ENCODE assay signal across 8 mouse cellular contexts in the genomic region with DNA sequence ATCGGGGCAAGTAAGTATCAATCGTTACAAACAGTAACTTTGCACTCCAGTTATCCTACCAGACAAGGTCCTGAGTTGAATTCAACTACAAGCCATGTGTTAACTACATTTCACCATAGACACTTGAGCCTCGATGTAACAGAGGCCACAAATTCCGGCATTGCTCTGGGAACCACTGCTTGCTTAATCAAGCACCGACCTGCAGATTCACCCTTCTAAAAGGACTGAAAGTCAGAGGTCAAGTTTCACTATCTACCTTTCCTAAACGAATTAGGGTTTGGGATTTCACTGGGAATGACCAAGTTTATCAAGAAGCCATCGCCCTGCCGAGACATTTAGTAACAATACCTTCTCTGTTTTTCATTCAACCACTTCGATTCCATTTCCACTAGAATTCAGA. TPM values are rescaled to one million over a fixed set of nuclear protein-coding genes. Genes with fewer than 3 reads are reported as not detected.
A peak's percentile ranks its signal among the peaks of the same experiment; 100 is the strongest.
DNase-seq lines count a peak whose midpoint lies in the region; ATAC-seq lines count a peak whose summit lies in the region.

No protein-coding gene starts in this region.

- no peak for ATAC-seq in heart, embryonic 12.5 days (ENCODE audit: insufficient number of reproducible peaks, low FRiP score)
- no peak for ATAC-seq in hindbrain, embryonic 15.5 days (ENCODE audit: low FRiP score, low read depth)
- ATAC-seq in midbrain, embryonic 15.5 days (replicated peaks), result no peak

- no peaks in the 10 kb centered on the region for H3K27me3 ChIP-seq in heart, embryonic 12.5 days (replicated peaks)
- no peaks in the 10 kb centered on the region for H3K27me3 ChIP-seq in hindbrain, embryonic 15.5 days
- H3K27me3 ChIP-seq in midbrain, embryonic 15.5 days (replicated peaks), result no peaks in the 10 kb centered on the region

- intact Hi-C loops in heart, postnatal 14 days (cut with DNase I), result loop anchor here (2.0 kb wide), 1 partner anchor 38 kb away; no protein-coding TSS in a partner anchor

- H3K27ac ChIP-seq in heart, embryonic 12.5 days (ENCODE audit: poor library complexity, severe bottlenecking), result no peak overlapping the region
- H3K27ac ChIP-seq in brown adipose tissue, adult 24 weeks (replicated peaks; ENCODE audit: low read depth, low read length), result peak overlapping the region; percentile 62
- no peak overlapping the region for H3K27ac ChIP-seq in hindbrain, embryonic 15.5 days (replicated peaks)
- H3K27ac ChIP-seq in midbrain, embryonic 15.5 days, result no peak overlapping the region

- peak overlapping the region; percentile 98 for H3K9ac ChIP-seq in heart, embryonic 12.5 days
- H3K9ac ChIP-seq in hindbrain, embryonic 15.5 days, result peak overlapping the region; percentile 94; the same call in 1 of the 2 replicates
- H3K9ac ChIP-seq in midbrain, embryonic 15.5 days, result 0 out of 2 replicates have a peak overlapping the region, but pooled peaks have one; percentile 93

- no peaks in the 10 kb centered on the region for H3K9me3 ChIP-seq in heart, embryonic 12.5 days (replicated peaks)
- H3K9me3 ChIP-seq in hindbrain, embryonic 15.5 days, result no peaks in the 10 kb centered on the region
- no peaks in the 10 kb centered on the region for H3K9me3 ChIP-seq in midbrain, embryonic 15.5 days

- 42% methylated on average over 9 of the region's 9 CpGs for WGBS in heart, embryonic 12.5 days
- 59% methylated on average over 9 of the region's 9 CpGs for WGBS in hindbrain, embryonic 15.5 days
- 64% methylated on average over 9 of the region's 9 CpGs for WGBS in midbrain, embryonic 15.5 days

- peak overlapping the region; percentile 96 for H3K4me2 ChIP-seq in heart, embryonic 12.5 days
- peak overlapping the region; percentile 79 for H3K4me2 ChIP-seq in hindbrain, embryonic 15.5 days
- H3K4me2 ChIP-seq in midbrain, embryonic 15.5 days, result peak overlapping the region; percentile 87

- peak overlapping the region; percentile 85 for H3K4me3 ChIP-seq in heart, embryonic 12.5 days
- H3K4me3 ChIP-seq in brown adipose tissue, adult 24 weeks (ENCODE audit: insufficient read depth, low read depth, low read length), result peak overlapping the region; percentile 93
- peak overlapping the region; percentile 79 for H3K4me3 ChIP-seq in hindbrain, embryonic 15.5 days
- peak overlapping the region; percentile 97 for H3K4me3 ChIP-seq in midbrain, embryonic 15.5 days

- peaks cover 31% of the 10 kb centered on the region for H3K4me1 ChIP-seq in heart, embryonic 12.5 days (replicated peaks)
- peaks cover 19% of the 10 kb centered on the region for H3K4me1 ChIP-seq in brown adipose tissue, adult 24 weeks (ENCODE audit: control insufficient read depth, insufficient read depth, insufficient read length, low read length)
- peaks cover 37% of the 10 kb centered on the region for H3K4me1 ChIP-seq in hindbrain, embryonic 15.5 days (replicated peaks)
- peaks cover 40% of the 10 kb centered on the region for H3K4me1 ChIP-seq in midbrain, embryonic 15.5 days

- H3K36me3 ChIP-seq in heart, embryonic 12.5 days, result peaks cover 16% of the 10 kb centered on the region; the same call in 1 of the 2 replicates
- no peaks in the 10 kb centered on the region for H3K36me3 ChIP-seq in hindbrain, embryonic 15.5 days
- H3K36me3 ChIP-seq in midbrain, embryonic 15.5 days (replicated peaks), result no peaks in the 10 kb centered on the region

- no peak for DNase-seq in heart, postnatal 14 days
- no peak for DNase-seq in testis, postnatal 10 days (ENCODE audit: low spot score)
- DNase-seq in thymus, postnatal 10 days (ENCODE audit: low spot score in 2 of 2), result no peak
- DNase-seq in cerebellum, adult 18-20 months, result no peak

RNA-seq across cellular contexts. Expression of a gene that starts 2.0 kb away (rescaled TPM):
- 125 and 127 TPM in 2 replicates for polyA plus RNA-seq in heart, embryonic 12.5 days (2016; fragmentation: Nextera tagmentation; extraction: Ambion mirVana)
- 100 to 1,000 TPM; 250 to 282 TPM for total RNA-seq in heart, postnatal 14 days (2021)
- polyA plus RNA-seq in brown adipose tissue, adult 24 weeks (2012; ENCODE audit: insufficient read depth, insufficient read length, missing spikeins), result 75.7 and 115 TPM in 2 replicates
- polyA plus RNA-seq in hindbrain, embryonic 15.5 days (2015; fragmentation: Nextera tagmentation; extraction: Ambion mirVana), result 14.1 and 14.4 TPM in 2 replicates
- polyA plus RNA-seq in midbrain, embryonic 15.5 days (2015; fragmentation: Nextera tagmentation; extraction: Ambion mirVana), result 12.6 and 13.1 TPM in 2 replicates

RNA-seq across cellular contexts. Expression of a gene that starts 40.9 kb away (rescaled TPM):
- polyA plus RNA-seq in heart, embryonic 12.5 days (2016; fragmentation: Nextera tagmentation; extraction: Ambion mirVana), result 26.2 and 27.5 TPM in 2 replicates
- total RNA-seq in heart, postnatal 14 days (2021), result 10 to 100 TPM; 21.0 to 22.6 TPM
- polyA plus RNA-seq in brown adipose tissue, adult 24 weeks (2012; ENCODE audit: insufficient read depth, insufficient read length, missing spikeins), result 16.7 and 18.5 TPM in 2 replicates
- polyA plus RNA-seq in hindbrain, embryonic 15.5 days (2015; fragmentation: Nextera tagmentation; extraction: Ambion mirVana), result 18.0 and 18.3 TPM in 2 replicates
- 17.4 and 18.5 TPM in 2 replicates for polyA plus RNA-seq in midbrain, embryonic 15.5 days (2015; fragmentation: Nextera tagmentation; extraction: Ambion mirVana)
